Mouse (Mus musculus): ENCODE measurements around the gene Palm.

Gene Palm

GRCm38 (mm10) chr10:79800508-79800907 lies 7.1 kb downstream of the Palm start:
- no peak for DNase-seq

DNA sequence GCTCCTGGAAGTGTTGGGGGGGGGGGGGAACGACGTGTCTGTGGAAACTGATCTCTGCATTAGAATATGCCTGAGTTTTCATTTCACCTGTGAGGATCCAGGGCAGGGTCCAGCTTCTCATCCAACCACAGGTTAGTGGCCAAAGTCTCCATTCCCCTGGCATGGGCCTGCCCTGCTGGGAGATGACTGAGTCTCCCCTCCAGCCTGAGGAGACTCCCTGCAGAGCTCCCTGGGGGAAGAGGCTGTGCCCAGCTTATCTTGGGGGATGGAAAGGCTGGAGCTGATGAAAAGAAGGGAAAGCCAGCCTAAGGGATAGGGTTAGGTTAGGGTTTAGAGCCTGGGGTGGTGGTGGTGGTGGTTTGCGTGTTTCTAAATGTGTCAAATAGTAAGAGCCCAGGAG lies 8.5 kb downstream of the Palm start:
- DNase-seq: no peak

DNA sequence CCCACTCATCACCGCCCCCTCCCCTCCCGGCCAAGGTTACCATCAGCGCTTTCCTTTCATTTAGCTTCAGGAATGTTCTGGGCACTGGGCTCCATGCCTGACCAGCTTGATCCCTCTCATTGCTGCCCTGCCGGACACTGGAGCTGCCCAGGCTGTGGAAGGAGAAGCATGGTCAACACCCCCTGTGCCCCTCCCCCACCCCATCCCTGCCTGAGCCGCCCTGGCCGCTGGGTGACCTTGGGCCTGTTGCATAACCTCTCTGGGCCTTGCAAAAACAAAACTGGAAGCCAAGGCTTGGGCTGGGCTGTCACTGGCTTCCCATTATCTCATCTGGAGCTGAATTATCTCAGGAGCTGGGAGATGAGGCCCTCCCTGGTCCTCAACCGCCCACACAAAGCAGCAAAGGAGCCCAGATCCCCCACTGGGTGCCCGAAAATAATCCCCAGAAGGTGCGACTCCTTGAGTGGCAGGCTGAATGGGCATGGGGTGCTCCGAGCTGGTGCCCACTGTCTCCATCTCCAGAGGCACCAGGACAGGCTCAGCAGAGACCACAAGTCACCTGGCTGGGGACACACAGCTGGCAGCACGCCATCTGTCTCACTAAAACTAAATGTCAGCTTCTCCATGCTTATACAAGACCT lies 9.1 kb downstream of the Palm start:
- no peak for DNase-seq

DNA sequence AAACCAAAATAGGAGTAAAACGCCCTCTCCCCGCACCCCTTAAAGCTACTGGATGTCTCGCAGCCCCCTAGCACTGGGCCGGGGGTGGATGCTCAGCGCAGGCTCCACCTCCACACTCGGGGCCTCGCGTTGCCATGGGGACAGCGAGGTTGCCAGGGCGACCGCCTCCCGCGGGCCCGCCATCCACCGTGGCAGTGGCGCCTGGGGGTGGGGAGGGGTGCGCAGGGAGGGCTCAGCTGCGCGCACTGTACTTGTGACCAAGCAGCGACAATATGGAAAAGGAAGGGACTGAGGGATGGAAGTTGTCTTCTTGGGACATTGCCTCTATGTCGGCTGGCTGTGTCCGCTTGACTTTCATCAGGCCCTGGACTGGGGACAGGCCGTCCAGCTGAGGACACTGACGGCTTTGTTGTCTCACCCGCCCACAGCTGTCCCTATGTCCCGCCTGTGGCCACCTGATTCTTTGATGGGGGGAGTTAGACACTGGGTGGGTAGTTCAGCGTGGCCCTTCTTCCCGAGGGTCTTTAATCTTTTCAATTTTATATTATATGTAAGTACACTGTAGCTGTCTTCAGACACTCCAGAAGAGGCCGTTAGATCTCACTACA lies 10.4 kb downstream of the Palm start:
- DNase-seq: peak; percentile 45

GRCm38 (mm10) chr10:79805636-79806035 lies 12.3 kb downstream of the Palm start:
- DNase-seq: no peak

DNA sequence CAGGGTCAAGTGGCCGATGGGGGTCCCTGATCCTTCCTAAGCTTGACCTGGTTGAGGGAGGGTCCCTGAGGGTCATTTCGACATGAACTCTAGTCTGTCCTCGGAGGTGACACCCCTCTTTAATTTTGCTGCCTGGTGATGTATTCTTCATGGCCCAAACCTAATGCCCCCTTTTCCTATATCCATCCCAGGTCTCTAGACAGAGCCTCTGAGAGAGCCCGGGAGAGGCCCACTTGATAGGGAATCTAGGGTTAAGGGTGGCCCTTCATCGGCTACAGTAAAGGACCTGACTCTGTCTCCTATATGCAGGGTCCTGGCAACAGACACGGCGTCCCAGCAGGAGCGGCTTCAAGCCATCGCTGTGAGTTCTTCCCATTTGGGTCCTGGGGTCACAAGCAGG lies 13.0 kb downstream of the Palm start:
- DNase-seq: no peak

DNA sequence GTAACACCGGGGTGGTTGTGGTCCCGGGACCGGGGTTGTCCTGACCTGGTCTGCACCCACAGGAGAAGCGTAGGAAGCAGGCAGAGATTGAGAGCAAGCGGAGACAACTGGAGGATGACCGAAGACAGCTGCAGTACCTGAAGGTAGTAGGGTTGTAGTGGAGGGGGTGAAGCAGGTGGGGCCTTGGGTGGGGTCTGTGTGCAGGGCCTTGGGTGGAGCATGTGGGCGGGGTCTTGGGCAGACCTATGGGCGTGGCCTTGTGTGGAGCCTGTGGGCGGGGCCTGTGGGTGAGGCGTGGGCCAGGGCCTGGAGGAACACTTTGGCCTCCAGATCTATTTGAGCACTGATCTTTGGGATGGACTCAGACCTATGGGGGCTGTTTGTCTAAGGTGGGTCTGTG lies 13.6 kb downstream of the Palm start:
- no peak for DNase-seq

DNA sequence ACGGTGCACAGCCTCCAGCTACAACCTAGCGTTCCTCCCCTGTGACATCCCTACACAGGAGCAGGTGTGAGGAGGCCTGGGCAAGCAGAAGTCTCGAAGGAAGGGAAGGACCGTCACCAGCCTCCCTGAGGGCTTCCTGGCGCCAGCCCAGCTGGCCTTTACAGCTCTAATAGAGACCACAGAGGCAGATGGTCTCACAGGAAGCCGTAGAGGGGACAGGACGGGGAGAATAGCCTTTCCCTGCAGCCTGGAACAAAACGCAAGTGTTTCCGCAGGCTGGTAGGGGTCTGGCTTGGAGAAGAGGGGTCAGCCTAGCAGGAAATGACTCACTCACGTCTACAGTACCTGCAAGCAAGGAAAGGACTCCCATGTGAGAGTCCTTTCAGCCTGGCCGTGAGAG lies 14.5 kb downstream of the Palm start:
- DNase-seq: no peak

- DNase-seq: no peak
Observed at GRCm38 (mm10) chr10:79808728-79809127, 15.4 kb downstream of the Palm start.

DNA sequence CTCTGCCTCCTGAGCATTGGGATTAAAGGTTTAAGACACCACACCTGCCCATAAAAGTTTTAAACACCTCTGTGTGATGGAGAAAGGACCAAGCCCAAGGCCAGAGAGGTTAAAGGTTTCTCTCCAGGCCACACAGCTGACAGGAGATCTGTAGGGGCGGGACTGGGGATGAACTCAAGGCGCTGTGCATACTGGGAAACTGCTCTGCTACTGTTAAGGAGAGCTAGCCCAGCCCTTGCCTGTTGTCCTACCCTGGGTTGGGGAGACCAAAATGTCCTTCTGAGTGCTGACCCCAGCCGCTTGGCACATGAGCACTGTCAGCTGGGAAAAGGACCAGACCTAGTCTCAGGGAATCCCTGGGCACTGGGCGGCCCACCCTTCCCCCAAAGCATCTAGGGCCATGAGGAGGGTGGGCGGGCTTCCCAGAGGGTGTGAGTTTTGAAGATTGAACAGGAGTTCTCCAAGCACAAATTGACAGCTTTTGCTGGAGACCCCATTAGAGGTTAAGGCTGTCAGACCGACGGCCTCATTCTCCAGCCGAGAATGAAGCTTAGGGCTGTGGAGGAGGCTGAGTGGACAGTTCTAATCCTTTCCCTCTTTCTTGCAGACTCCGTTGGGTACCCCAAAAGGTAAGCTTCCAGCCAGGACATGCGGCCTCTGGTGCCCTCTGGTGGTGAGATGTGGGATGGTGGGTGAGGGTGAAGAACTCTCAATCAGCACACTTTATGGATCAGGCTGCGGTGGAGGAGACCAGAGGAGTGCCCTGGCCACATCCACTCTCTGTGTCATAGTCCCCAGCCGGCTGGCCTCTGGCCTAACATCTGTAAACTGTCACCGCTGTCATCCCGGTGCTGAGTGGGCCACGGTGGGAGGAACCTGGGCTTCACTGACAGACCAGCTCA lies 18.6 kb downstream of the Palm start:
- DNase-seq: peak; percentile 96

DNA sequence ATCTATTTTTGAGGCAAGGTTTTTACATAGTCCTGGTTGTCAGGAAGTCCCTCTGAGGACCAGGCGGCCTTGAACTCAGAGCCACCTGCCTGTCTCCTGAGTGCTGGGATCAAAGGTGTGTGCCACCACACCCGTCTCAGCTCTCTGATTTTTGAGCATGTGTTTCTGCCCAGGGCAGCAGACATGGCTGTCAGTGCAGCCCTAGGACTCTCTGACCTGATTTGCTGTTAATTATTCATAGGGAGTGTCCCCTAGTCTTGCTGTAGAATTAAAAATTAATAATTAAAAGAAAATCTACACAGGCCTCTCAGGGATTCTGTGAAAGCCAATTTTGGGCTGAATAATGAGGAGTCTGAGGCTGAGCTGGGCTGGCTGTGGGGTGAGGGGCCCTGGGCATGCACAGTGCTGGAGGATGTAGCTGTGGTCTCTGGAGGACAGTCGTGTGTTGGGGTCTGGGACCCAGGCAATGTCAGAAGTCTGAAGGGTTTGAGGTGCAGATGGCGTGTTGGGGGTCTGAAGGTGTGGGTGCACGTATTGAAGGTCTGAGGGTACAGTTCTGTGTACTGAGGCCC lies 21.0 kb downstream of the Palm start:
- no peak for DNase-seq

GRCm38 (mm10) chr10:79815671-79816494 lies 22.5 kb downstream of the Palm start:
- peak; percentile 61 for DNase-seq

DNA sequence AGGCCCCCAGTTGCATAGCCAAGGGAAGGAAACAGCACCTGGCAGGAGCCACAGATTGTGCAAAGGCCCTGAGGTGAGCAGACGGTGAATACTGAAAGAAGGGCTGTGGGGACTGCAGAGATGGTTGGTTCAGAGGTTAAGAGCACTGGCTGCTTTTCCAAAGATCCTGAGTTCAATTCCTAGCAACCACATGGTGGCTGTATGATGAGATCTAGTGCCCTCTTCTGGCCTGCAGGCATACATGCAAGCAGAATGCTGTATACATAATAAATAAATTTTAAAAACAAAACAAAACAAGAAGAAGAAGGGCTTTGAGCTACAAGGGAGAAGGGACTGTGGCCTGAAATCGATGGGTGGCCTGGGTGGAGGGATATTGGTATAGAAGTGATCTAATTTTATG lies 23.7 kb downstream of the Palm start:
- DNase-seq: no peak

GRCm38 (mm10) chr10:79818225-79818624 lies 24.9 kb downstream of the Palm start:
- DNase-seq: no peak

GRCm38 (mm10) chr10:79819606-79820005 lies 26.2 kb downstream of the Palm start:
- DNase-seq: no peak

DNA sequence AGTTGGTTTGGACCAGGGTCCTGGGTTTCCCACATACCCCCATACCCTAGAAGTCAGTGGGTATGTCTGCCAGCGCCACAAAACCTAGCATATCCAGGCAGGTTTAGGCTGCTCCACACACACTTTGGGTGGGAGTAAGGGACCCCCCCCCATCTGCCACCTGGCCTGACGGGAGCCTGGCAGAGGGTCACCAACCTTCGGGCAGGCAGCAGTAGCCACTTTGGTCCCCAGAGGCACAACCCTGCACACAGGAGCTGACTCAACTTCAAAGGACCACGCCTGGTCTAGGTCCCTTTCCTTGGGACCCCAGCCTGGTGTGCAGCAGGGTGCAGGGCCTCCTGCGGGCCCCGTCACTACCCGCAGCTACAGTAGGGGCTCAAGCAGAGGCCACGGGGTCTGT lies 26.9 kb downstream of the Palm start:
- DNase-seq: no peak

GRCm38 (mm10) chr10:79820782-79821181 lies 27.4 kb downstream of the Palm start, which contains the start of gene Misp:
Gene Misp (plus strand): TSS chr10:79820989.
- DNase-seq: no peak

DNA sequence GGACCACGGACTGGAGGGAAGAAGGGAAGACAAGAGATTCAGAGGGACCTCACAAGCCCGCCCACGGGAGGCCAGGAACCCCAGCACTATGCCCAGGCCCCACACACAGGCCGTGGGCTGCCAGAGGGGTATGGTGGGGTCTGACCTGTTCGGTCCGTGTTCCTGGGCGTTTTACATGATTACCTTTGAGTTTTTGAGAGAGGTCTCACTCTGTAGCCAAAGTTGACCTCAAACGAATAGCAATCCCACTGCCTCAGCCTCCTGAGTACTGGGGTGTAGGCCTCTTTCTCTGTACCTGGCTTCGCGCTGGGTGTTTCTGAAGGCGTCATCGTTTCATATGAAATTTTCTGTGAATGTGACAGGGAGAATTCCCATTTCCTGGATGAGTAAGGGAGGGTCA lies 28.4 kb downstream of the Palm start:
- no peak for DNase-seq

DNA sequence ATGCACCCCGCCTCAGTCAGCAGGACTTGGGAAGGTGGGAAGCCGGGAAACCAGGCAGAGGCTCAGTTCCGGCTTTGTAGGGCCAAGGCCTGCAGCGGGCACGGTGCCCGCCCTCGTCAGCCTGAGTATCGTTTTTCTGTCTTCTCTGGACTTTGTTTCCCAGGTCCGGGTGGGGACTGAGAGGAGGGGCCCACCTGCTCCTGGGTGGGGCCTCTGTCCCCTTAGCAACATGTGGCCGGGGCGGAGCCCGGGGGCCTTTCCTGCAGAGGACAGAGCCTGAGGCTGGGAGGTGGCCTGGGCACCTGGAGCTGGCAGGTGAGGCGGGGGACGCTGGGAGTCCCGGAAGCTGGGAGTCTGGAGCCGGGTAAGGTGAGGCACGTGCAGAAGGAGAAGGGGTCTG lies 29.0 kb downstream of the Palm start:
- no peak for DNase-seq

DNA sequence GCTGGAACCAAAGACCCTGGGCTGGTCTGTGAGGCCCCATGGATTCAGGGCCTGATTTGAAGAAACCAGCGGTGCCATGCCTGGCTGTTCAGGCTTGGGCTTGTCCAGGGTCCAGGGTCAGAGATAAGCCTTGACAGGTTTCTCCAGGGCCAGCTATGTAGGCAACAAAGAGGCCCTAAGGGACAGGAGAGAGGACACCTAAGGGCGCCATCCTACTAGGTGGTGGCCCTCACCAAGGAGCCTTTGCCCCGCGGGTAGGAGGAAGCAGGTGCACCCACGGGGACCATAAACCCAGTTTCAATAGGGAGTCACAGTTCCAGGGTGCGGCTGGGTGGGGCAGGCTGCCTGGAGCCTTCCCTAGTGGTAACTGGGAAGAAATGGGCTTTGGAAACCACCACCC lies 29.6 kb downstream of the Palm start:
- no peak for DNase-seq

DNA sequence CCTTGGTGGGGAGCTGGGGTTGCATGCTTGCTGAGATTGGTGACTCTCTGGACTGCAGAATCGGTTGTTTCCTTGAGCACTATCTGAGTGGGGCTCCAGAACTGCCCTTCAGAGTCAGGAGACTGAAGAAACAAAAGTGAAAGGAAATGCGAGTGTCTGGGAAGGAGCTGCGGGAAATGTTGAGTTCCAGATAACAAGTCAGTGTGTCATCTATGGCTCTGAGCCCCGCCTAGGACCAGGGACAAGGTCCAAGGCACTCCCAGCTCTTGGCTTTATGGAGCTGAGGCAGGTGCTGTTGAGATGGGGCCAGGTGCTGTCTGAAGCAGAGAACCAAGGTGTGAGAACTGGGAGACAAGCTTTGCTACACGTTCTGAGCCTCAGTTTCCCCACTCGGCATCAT lies 31.0 kb downstream of the Palm start:
- DNase-seq: no peak

DNA sequence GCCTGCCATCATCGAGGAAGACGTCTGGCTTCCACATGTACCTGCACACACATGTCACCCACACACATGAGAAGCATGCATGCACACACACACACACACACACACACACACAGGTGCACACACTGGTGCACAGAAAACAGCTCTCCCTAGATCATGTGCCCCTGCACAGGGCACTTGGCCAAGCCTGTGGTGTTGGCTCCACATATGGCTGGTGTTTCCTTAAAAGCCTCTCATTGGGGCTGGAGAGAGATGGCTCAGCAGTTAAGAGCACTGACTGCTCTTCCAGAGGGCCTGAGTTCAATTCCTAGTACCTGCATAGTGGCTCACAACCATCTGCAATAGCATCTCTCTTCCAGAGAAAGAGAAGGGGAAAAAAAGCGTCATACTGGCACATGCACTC lies 38.2 kb downstream of the Palm start:
- no peak for DNase-seq

All from thymus, postnatal 4 days (tissue).